Mouse (Mus musculus): ENCODE measurements around the gene Aida. TPM values are rescaled to one million over a fixed set of nuclear protein-coding genes. Genes with fewer than 3 reads are reported as not detected.
"Not testable (repeated sequence)": the region's sequence is repeated elsewhere in the genome, so short reads cannot be mapped to it uniquely, and the experiment has no call there.

Gene Aida
- total RNA-seq (2015) (39.9 and 44.9 TPM in 2 replicates), total RNA-seq (2017) (53.3 and 55.8 TPM in 2 replicates)

DNA sequence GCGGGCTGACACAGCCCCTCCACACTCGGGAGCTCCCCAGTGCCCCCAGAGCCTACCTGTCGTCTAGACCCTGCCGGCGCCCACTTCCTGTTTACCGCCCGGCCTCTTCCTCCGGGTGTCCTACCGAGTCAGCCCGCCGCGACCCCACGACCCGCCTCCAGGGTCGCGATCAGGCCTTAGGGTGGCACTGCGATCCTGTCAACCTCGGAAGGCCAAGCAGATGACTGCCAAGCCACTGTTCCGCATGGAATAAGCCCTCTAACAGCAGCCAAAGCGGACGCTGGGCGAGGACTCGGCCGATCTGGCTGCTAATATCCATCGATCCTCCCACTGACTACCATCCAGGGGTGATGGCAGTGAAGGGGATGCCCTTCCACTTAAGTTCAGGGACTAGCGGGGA lies at the start of gene Aida:
TSS of gene Aida (plus strand) at position 126 of the 400 bp plus-strand sequence.
- ATAC-seq (replicated peaks; ENCODE audit: poor library complexity), result peak; percentile 32

DNA sequence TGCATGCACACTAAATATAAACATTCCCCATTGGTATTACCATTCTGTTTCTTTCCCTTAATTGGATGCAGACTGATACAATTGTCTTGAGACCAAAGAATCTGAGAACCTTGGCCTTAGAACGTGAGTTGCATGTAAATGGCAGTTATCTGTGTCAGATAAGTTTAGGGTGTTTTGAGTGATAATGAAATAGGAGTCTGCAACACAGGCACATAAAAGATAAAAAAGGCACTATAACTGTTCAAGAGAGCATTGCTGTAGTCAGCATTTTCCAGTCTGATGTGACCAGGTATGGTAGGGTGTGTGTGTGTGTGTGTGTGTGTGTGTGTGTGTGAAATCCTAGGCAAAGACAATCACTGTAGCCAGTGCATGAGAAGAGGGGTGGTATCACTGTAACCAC lies 48.2 kb upstream of the Aida start:
- peak; percentile 71 for ATAC-seq (replicated peaks; ENCODE audit: poor library complexity)

DNA sequence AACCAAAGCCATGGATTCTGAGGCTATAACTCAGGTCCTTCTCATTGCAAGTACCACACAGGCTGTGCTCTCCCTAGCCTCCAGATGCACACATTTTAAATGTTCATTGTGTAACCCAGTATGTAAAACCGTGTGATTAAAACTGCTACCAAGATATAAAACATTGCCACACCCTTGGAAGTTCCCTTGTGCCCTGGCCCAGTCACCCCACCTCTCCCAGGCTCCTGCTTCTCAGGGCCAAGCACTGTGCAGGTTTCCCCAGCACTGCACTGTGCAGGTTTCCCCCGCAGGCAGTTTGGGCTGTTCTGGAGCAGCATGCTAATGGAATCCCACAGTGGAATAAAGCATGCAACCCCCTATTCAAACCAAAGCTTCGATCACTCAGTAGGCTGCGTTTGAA lies 45.8 kb upstream of the Aida start:
- ATAC-seq (replicated peaks; ENCODE audit: poor library complexity), result peak; percentile 51; the same call in 1 of the 2 replicates

DNA sequence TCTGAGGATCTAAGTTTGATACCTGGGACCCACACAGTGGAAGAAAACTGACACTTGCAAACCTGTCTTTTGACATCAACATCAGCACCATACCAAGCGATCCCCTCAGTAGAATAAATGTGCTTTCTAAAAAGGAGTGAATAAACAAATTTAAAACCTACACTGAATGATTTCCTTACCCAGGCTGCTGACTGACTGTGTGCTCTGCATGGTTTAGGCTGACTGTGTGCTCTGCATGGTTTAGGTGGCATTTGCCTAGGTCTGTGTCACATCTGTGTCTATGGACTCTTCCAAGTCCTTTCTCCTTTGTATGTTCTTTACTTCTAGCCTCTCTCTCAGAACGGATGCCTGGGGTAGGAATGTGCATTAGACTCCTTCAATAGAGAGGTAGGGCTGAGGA lies 44.6 kb upstream of the Aida start:
- no peak for ATAC-seq (replicated peaks; ENCODE audit: poor library complexity)

DNA sequence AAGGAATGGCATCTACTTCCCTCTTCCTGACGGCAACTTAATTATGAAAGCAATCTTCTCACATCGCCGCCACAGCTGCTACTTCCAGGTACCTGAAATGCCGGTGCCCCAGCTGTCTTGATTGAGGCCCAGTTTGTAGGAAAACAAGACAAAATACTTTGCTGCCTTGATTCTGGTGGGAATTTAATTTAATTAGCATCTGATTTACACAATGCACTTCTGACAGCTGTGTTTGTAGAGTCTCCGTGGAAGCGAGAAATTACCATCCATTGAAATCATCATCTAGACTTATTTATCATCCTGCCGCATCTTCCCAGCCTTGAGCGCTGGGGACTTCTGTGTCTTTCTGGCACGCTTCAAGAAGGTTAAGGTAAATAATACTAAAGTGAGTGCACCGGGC lies 43.8 kb upstream of the Aida start:
- ATAC-seq (replicated peaks; ENCODE audit: poor library complexity), result no peak

DNA sequence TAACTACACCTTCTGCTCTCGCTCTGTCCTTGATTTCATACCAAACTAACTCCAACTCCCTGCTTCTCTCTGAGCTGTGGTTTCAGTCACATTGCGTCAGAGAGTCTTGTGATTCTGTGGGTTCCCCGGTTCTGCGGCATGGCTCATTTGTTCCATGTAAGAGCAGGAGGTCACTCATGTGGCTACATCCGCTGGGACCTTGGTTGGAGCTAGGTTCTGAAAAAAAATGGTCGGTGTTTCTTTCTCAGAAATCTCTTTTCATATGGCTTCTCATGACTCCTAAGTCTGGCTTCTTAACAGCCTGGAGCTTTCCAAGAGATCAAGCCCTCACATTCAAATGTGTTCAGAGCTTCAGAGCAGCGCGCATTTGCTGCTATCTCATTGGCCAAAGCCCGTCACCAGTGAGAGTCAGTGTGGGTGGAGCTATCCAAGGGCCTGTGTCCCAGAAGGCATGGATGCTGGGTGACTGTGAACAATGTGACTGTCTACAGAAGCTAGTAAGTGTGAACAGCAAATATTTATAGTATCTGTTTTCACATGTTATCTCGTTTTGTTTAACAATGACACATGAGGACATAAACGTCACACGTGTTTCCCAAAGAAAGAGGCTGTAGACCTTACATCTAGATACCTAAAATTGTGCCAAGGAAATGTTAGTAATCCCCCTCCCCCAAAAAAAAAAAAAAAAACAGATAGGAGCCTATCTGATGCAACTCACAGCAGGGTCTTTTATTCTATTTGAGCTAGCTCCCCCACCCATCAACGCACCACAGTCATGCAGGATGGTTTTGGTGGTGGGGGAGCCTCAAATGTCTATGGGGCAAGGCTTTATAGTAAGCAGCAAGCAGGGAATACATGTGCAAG lies 32.0 kb upstream of the Aida start:
- ATAC-seq (replicated peaks; ENCODE audit: poor library complexity), result peak; percentile 85

DNA sequence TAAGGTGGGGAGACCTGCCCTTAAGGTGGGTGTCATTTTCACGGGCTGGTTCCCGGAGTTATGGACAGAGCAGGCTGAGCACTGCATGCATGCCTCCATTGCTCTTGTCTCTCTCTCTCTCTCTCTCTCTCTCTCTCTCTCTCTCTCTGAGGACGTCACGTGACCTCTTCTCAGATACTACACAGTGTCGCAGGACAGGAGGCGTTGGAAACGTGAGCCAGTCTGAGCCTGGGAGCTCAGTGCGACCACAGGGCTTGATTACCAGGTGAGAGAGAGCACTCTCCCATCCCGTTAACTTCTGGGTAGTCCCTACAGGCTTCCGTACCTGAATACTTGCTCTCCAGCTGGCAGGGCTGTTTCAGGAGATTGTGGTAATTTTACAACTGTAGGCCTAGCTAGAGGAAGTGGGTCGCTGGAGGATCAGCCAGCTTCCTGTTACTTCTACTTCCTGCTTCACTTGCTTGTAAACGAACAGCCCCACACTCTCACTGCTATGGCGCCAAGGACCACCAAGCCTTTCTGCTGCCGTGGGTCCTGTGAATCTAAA lies 30.4 kb upstream of the Aida start:
- ATAC-seq (replicated peaks; ENCODE audit: poor library complexity), result peak; percentile 81

DNA sequence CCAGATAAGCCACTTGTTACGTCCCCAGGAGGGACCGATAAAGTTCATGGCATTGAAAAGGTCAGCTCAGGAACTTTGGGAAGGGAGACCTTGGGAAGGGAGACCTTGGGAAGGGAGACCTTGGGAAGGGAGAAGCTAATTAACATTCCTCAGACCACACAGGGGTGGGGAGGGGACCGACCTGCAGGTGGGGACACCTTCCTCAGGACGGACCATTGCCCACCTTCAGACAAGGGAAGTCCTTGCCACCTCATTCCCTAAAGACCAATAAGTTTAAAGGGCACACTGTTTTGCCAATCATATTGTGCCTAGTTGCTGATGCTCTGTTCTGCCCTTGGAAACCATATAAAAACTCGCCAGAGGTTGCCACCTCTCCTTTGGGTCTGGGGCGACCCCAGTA lies 28.7 kb upstream of the Aida start:
- ATAC-seq (replicated peaks; ENCODE audit: poor library complexity), result no peak

DNA sequence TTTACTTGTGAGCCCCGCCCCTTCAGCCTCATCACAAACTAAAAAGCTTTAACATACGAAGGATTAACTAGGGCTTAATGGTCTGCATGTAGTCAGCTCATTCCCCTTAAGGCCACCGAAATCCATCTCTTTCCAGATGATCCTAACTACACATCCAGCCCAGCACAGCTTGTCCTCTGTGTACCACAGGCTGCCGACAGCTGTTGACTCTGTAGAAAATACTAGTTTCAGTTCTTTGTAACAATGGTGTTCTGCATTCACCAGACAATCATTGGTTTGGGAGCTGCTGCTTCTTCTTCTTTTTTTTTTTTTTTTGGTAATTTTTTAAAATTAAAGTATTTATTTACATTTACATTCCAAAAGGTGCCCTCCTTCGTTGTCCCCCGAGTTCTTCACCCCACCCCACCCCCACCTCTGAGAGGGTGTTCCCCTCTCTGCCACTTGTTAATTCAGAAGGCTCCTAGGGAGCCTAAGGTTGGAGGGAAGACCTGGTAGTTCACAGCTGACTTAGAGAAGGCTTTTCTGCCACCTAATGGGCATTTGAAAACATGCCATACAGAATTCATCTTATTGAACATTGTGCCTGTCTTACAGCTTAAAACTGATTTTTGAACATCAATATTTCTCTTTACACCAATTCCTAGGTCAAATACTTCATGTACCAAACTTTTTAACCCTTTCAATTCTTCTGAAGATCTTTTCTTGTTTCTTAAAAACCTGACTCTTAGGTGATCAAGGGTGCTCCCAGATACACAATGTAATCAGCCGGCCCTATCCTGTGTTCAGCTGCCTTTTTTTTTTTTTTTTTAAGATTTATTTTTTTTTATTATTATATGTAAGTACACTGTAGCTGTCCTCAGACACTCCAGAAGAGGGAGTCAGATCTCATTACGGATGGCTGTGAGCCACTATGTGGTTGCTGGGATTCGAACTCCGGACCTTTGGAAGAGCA lies 23.2 kb upstream of the Aida start:
- peak; percentile 97 for ATAC-seq (replicated peaks; ENCODE audit: poor library complexity)

DNA sequence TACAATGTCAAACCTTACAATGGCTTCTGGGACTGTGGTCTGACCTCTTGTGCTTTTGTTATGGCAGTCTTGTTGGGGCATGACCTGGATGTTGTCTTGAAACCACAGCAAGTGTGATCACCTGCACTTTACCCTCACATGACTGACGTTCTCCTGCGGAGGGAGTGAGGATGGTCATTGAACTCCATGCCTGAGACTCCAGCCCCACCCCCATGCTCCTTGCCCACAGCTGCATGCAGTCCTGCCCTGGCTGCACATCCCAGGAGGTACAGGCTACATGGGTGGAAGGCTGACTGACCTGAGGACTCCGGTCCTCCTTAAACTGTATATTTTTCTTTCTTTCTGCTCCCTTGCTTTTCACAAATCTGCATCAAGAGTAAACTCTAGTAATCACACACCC lies 22.0 kb upstream of the Aida start:
- ATAC-seq (replicated peaks; ENCODE audit: poor library complexity), result no peak

DNA sequence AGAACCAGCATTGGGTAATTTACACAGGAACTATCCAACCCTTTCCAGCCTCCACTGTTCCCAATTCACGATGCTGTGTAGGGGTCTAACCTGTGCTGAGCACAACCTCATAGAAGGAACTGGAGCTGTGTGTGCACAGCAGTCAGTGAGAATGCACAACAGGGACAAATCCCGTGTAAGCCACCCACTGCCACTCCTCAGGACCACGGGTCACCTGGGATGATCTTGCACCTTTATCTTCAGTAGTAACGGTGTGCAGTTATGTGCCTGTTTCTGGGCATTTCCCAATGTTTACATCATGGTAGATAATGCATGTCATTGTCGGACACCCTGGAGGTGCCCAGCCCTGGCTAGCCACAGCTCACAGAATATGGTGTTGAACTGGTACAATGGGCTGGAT lies 20.6 kb upstream of the Aida start:
- no peak for ATAC-seq (replicated peaks; ENCODE audit: poor library complexity)

DNA sequence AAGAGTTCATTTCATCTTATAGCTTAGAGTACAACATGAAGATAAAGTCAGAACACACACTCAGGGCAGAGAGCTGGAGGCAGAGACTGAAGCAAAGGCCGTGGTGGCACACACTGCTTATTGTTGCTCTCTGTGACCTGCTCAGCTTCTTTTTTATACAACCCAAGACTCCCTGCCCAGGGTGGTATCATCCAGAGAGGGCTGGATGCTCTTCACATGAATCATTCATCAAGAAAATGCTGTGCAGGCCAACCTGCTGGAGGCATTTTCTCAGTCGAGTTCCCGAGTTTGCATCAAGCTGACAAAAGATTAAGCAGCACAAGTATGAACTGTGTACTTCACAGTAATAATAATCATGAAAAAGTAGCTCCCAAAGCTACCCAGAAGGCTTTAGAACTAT lies 8.0 kb upstream of the Aida start:
- no peak for ATAC-seq (replicated peaks; ENCODE audit: poor library complexity)

DNA sequence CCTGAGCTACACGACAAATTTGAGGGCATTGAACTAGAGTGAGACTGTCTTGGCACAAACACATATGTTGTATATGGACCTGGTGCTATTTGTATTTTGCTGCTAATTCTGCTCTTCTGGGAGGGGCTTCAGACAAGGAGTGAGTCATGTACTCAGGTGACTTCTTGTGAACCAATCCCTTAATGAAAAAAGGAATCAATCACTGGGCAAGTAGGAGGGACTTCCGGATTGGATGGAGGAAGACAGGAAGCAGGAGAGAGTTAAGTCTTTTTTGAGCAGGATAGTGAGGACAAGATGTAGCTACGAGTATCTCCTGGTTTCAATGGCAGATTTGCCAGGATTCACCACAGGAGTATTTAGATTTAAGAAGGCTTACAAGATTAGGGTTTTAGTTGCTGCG lies 6.8 kb upstream of the Aida start:
- no peak for ATAC-seq (replicated peaks; ENCODE audit: poor library complexity)

DNA sequence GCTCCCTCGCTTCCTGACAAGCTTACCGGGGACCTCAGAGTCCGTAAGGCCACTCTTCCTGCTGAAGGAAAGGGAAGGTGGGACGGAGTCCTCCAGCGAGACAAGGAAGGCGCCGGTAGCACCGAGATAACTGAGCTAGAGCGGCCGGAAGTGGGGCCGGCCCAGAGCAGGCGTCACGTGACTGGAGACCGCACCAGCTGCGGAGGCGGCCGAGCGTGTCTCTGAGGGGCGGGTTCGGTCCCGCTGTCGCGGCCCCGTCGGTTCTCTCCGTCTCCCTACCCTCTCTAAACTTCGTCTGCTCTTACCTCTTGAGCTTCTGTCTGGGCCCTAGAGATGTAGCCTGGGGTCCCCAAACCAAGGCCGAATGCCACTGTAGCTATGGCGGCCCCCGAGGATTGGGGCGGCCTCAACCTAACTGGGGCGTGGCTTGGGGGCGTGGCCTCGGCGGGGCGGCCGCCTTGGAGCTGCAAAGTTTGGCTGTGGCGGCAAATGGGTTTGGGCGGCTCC lies 540 bp downstream of the Aida start, which contains the start of gene Brox:
TSS of gene Brox (minus strand) at position 393 of the 507 bp plus-strand sequence.
- ATAC-seq (replicated peaks; ENCODE audit: poor library complexity), result peak; percentile 69

DNA sequence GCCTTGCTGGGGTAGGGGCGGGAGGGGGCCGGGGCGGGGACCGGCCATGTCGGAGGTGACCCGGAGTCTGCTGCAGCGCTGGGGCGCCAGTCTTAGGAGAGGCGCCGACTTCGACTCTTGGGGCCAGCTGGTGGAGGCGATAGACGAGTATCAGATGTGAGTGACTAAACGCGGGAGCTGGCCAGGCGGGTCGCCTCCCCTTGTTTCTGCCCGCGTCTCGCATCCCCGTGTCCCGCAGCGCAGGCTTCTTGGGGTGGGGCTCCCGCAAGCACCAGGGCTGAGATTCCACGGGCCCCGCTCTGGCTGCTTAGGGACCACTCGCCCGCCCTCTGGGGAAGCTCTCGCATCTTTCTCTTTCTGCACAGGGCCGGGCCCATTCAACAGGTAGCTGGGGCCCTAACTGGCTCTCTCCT lies 1.1 kb downstream of the Aida start:
- ATAC-seq (replicated peaks; ENCODE audit: poor library complexity), result peak; percentile 28

DNA sequence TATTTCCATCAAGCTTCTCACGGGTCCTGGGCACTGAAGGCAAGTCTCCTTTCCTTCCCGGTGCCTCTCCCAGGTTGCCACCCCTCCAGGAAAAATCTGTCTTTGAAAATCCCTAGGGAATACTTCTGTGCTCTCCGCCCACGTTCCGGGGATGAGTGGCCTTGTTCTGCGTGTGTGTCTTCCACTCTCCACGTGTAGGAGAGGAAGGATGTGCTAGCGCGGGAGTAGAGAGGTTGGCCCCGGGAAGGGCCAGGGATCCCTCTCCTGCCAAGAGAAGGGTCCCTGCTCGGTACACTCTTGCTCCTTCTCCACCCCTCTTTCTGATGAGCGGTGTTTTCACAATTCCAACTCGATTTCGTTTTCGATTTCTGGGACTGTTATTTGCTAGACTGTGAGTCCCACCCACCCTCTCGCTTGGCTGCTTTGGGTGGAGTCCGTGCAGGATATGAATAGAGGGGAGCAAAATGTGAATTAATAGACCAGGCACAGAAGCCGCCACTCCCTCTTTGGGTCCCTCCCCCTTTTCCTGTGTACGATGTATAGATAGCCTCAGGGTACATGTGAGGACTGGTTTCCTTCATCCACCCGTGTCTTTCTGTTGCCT lies 1.6 kb downstream of the Aida start:
- peak; percentile 54 for ATAC-seq (replicated peaks; ENCODE audit: poor library complexity)

DNA sequence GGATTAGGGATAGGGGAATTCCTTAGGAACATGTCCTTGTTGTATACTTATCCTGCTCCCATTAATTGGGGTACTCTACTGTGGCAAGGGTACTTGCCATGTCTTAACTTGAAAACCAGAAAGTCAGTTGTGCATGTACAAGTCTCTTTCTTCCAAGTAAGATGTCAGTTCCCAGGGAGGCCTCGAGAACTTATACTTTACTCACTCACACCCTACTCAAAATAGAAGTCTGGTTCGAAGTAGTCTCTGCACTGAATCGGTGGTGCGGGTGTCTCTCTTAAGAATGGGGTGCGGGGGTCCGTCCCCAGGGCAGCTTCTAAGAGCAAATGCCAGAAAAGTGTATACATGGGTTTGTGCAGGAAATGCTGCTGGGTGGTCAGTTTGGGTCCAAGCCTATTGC lies 2.8 kb downstream of the Aida start:
- ATAC-seq (replicated peaks; ENCODE audit: poor library complexity), result no peak

DNA sequence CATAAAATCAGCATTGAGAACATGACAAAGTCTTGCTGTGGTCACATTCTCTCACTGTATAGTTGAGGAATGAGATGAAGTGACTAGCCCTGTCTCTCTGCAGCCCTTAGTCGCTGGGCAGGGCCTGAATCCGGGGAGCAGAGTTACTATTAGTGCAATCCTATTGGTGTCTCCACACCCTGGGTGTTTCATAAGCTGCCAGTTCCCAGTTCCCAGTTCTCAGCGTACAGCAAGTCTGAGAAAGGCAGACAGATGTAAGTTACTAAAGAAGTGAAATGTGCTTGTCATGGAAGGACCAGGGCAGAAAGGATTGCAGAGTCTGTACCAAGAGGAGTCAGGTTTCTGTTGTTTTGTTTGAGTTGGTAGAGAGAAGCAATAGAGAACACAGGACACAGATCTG lies 11.2 kb downstream of the Aida start:
- peak; percentile 44; the same call in 1 of the 2 replicates for ATAC-seq (replicated peaks; ENCODE audit: poor library complexity)

DNA sequence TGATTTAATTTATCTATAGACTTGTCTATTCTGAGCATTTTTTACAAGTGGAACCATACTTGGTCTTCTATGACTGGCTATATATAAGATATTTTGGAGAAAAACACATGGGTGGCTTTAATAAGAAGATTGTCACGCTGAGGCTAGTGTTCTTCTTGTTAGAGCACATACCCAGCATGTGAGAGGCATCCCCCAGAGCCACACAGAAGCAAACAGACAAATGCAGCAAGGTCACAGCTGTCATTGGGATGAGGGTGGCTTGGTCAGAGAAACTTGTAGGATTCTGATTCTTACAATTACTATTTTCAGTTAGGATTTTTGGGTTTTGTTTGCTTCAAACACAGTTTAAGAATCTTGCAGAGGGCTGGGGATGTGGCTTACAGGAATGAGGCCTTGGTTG lies 12.1 kb downstream of the Aida start:
- ATAC-seq (replicated peaks; ENCODE audit: poor library complexity), result no peak

DNA sequence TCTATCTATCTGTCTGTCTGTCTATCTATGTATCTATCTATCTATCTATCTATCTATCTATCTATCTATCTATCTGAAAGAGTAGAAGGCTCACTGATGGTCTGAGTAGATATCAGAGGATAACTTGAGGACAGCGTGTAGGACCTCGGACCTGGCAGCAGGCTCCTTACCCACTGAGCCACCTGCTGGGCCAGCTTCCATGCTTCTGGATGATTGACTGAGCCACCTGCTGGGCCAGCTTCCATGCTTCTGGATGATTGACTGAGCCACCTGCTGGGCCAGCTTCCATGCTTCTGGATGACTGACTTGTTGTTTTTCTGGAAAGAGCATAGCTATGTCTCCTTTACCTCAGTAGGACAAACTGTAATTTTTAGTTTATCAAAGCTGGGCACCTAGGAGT lies 13.2 kb downstream of the Aida start:
- not testable (repeated sequence) for ATAC-seq (replicated peaks; ENCODE audit: poor library complexity)

DNA sequence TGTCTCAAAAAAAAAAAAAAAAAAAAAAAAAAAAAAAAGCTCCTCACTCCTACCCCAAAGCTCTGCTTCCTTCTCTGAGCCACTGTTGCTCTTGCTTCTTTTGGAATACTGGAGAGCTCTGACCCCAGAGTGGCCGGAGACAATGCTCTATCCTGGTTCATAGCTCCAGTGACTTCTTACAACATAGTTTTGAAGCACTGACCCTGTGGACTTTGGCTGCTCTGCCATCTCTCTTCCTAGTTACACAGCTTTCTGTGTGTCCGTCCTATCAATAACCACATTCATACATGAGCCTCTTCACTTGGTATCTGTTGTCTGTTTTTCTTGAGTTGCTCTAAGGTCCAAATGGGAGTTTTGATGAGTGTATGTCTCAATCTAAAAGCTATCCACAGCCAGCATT lies 15.7 kb downstream of the Aida start:
- no peak for ATAC-seq (replicated peaks; ENCODE audit: poor library complexity)
